Mouse (Mus musculus): ENCODE measurements around the gene Wwox. TPM values are rescaled to one million over a fixed set of nuclear protein-coding genes. Genes with fewer than 3 reads are reported as not detected.

The Wwox gene
- polyA plus RNA-seq, 1 experiment = 11.3 TPM

DNA sequence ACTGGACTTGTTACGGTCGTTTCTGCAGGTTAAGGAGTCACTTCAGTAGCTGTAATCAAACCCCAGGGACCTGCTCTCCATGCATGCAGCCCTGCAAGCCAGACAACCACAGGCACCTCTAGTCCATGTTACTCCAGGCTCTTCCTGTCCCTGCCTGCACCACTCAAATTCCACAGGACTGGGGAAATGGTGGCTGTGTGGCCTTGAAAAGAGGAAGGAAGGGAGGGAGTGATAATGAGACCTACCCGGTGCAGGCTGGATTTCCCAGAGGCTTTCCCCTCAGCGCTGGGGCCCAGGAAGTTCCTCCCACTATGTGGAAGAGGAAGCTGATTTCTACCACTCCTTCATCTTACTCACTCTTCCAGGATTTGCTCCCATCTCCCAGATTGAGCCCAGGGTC lies 868.0 kb downstream of the Wwox start:
- Histone ChIP-seq H3K4me3 (ENCODE audit: low read depth, low read length) (no peak overlapping the region), H3K4me1 (ENCODE audit: control insufficient read depth, insufficient read depth, low read length) (no peaks in the 10 kb centered on the region), H3K27ac (ENCODE audit: insufficient read depth, low read length) (no peak overlapping the region), H3K27me3 (ENCODE audit: control insufficient read depth, insufficient read depth, low read length, poor library complexity, severe bottlenecking) (no peaks in the 10 kb centered on the region; the same call in 1 of the 2 replicates), H3K36me3 (ENCODE audit: control insufficient read depth, insufficient read depth, low read length, poor library complexity, severe bottlenecking) (no peaks in the 10 kb centered on the region), H3K9ac (ENCODE audit: low read depth, poor library complexity, severe bottlenecking) (no peak overlapping the region), H3K9me3 (replicated peaks; ENCODE audit: control insufficient read depth, insufficient read depth, low read length, poor library complexity, severe bottlenecking) (no peaks in the 10 kb centered on the region)
- TF ChIP-seq CTCF (IDR thresholded peaks at IDR 0.05; ENCODE audit: low read depth, low read length) (no peak), EP300 (IDR thresholded peaks at IDR 0.05; ENCODE audit: insufficient read depth, low read depth, low read length) (no peak), POLR2A (IDR thresholded peaks at IDR 0.05; ENCODE audit: insufficient read depth, low read length) (no peak)

DNA sequence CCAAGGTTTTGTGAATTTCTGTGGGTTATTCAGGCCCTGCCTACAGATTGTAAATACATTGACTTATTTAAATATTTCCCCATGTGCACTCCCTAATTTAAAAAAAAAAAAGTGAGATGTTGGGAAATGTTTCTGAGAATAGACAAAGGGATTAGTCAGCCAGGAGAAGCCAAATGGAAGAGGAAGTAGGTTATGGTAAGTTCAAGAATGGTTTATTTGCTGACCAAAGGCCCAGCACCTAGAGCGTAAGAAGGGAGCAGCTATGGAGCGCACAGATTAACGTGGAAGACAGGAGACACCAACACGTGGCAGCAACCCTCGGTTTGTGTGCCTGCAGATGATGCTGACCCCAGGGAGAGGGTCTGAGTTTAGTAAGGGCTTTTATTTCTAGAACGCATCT lies 871.5 kb downstream of the Wwox start:
- no peaks in the 10 kb centered on the region for H3K4me1 ChIP-seq (ENCODE audit: control insufficient read depth, insufficient read depth, low read length)
- H3K9ac ChIP-seq (ENCODE audit: low read depth, poor library complexity, severe bottlenecking) = no peak overlapping the region
- no peaks in the 10 kb centered on the region; the same call in 1 of the 2 replicates for H3K27me3 ChIP-seq (ENCODE audit: control insufficient read depth, insufficient read depth, low read length, poor library complexity, severe bottlenecking)
- H3K4me3 ChIP-seq (ENCODE audit: low read depth, low read length) = no peak overlapping the region
- no peaks in the 10 kb centered on the region for H3K36me3 ChIP-seq (ENCODE audit: control insufficient read depth, insufficient read depth, low read length, poor library complexity, severe bottlenecking)
- H3K27ac ChIP-seq (ENCODE audit: insufficient read depth, low read length) = no peak overlapping the region
- H3K9me3 ChIP-seq (replicated peaks; ENCODE audit: control insufficient read depth, insufficient read depth, low read length, poor library complexity, severe bottlenecking) = no peaks in the 10 kb centered on the region
- TF ChIP-seq POLR2A (IDR thresholded peaks at IDR 0.05; ENCODE audit: insufficient read depth, low read length) (no peak), CTCF (IDR thresholded peaks at IDR 0.05; ENCODE audit: low read depth, low read length) (no peak), EP300 (IDR thresholded peaks at IDR 0.05; ENCODE audit: insufficient read depth, low read depth, low read length) (no peak)

DNA sequence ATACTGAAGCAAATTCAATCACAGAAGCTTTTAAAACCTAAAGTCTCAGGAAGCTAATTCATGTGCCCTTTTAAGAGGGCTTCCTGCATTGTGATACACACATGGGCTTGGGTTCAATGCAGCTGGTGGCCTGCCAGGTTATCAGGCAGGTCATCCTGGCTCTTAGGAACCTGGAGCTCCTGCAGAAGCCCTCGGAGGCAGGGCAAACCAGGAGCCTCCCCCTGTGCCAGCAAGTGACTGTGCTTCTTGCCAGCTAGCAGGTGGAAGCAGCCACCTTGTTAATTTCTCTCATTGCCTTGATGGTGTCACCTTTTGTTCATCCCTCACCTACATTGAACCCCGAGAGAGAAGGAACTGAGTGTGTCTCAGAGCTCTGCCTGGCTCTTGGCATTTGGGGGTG lies 872.9 kb downstream of the Wwox start:
- Histone ChIP-seq H3K27ac (ENCODE audit: insufficient read depth, low read length) (no peak overlapping the region), H3K27me3 (ENCODE audit: control insufficient read depth, insufficient read depth, low read length, poor library complexity, severe bottlenecking) (no peaks in the 10 kb centered on the region; the same call in 1 of the 2 replicates), H3K9me3 (replicated peaks; ENCODE audit: control insufficient read depth, insufficient read depth, low read length, poor library complexity, severe bottlenecking) (no peaks in the 10 kb centered on the region), H3K9ac (ENCODE audit: low read depth, poor library complexity, severe bottlenecking) (no peak overlapping the region), H3K4me3 (ENCODE audit: low read depth, low read length) (no peak overlapping the region), H3K36me3 (ENCODE audit: control insufficient read depth, insufficient read depth, low read length, poor library complexity, severe bottlenecking) (no peaks in the 10 kb centered on the region), H3K4me1 (ENCODE audit: control insufficient read depth, insufficient read depth, low read length) (no peaks in the 10 kb centered on the region)
- TF ChIP-seq EP300 (IDR thresholded peaks at IDR 0.05; ENCODE audit: insufficient read depth, low read depth, low read length) (no peak), CTCF (IDR thresholded peaks at IDR 0.05; ENCODE audit: low read depth, low read length) (no peak), POLR2A (IDR thresholded peaks at IDR 0.05; ENCODE audit: insufficient read depth, low read length) (no peak)

DNA sequence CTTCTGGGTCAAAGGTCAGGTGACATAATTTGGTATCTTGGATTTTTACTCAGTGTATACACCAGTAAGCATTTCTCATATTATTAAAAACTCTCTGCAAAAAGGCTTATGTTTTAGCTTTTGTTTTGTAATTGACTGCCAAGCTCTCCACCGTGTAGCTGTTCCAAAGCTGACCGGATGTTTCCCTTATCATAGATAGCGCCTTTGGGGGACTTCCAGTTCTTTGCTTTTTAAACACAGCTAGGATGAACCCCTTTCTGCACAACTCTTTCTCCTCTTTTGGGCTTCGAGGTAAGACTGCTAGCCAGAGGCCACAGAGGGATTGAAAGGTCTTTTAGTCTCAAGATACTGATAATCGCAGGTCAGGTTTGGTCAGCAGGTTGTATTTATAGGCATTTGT lies 883.0 kb downstream of the Wwox start:
- Histone ChIP-seq H3K9me3 (replicated peaks; ENCODE audit: control insufficient read depth, insufficient read depth, low read length, poor library complexity, severe bottlenecking) (no peaks in the 10 kb centered on the region), H3K36me3 (ENCODE audit: control insufficient read depth, insufficient read depth, low read length, poor library complexity, severe bottlenecking) (no peaks in the 10 kb centered on the region), H3K4me3 (ENCODE audit: low read depth, low read length) (no peak overlapping the region), H3K27ac (ENCODE audit: insufficient read depth, low read length) (no peak overlapping the region), H3K27me3 (ENCODE audit: control insufficient read depth, insufficient read depth, low read length, poor library complexity, severe bottlenecking) (no peaks in the 10 kb centered on the region; the same call in 1 of the 2 replicates), H3K9ac (ENCODE audit: low read depth, poor library complexity, severe bottlenecking) (no peak overlapping the region), H3K4me1 (ENCODE audit: control insufficient read depth, insufficient read depth, low read length) (no peaks in the 10 kb centered on the region)
- no peak for TF ChIP-seq CTCF (IDR thresholded peaks at IDR 0.05; ENCODE audit: low read depth, low read length)
- no peak for TF ChIP-seq EP300 (IDR thresholded peaks at IDR 0.05; ENCODE audit: insufficient read depth, low read depth, low read length)
- no peak for TF ChIP-seq POLR2A (IDR thresholded peaks at IDR 0.05; ENCODE audit: insufficient read depth, low read length)

DNA sequence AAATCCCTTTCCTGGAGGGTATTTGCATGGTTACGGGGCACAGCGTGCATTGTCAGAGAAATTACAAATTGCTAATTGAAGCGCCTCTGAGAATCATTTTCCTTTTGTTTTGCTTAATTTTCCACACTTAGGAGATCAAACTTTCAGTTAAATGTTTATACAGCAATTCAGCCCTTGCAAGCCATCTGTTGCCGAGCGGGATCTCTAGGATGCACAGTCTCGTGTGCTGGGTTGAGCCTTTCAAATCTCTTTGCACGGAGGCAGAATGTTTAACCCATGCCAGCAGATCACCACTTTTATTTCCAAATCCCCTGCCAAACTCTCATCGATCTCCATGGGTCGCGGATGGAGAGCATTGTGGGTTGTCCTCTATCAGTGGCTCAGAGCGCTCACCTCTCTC lies 891.2 kb downstream of the Wwox start:
- H3K4me1 ChIP-seq (ENCODE audit: control insufficient read depth, insufficient read depth, low read length) = no peaks in the 10 kb centered on the region
- no peaks in the 10 kb centered on the region for H3K36me3 ChIP-seq (ENCODE audit: control insufficient read depth, insufficient read depth, low read length, poor library complexity, severe bottlenecking)
- TF ChIP-seq CTCF (IDR thresholded peaks at IDR 0.05; ENCODE audit: low read depth, low read length) (no peak), POLR2A (IDR thresholded peaks at IDR 0.05; ENCODE audit: insufficient read depth, low read length) (no peak), EP300 (IDR thresholded peaks at IDR 0.05; ENCODE audit: insufficient read depth, low read depth, low read length) (no peak)
- H3K9ac ChIP-seq (ENCODE audit: low read depth, poor library complexity, severe bottlenecking) = no peak overlapping the region
- H3K9me3 ChIP-seq (replicated peaks; ENCODE audit: control insufficient read depth, insufficient read depth, low read length, poor library complexity, severe bottlenecking) = no peaks in the 10 kb centered on the region; the same call in 1 of the 2 replicates
- no peak overlapping the region for H3K4me3 ChIP-seq (ENCODE audit: low read depth, low read length)
- no peak overlapping the region for H3K27ac ChIP-seq (ENCODE audit: insufficient read depth, low read length)
- no peaks in the 10 kb centered on the region; the same call in 1 of the 2 replicates for H3K27me3 ChIP-seq (ENCODE audit: control insufficient read depth, insufficient read depth, low read length, poor library complexity, severe bottlenecking)

DNA sequence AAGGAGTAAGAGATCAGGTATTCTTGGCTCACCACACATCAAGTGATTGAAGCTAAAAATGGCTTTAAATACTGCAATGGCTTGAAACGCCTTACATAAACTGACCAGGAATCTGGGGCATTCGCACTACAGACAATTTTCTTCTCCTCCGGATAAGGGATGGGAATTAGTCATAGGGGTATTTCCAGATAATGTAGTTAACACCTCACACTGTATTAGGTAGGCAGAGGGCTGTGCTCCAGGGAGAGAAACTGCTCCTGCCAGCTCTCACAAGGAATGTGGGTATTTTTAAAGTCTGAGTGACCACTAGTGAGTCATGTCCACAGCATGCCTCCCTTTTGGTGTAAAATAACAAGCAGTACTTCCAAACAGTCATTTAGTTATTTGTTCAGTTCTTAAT lies 894.5 kb downstream of the Wwox start:
- Histone ChIP-seq H3K4me3 (ENCODE audit: low read depth, low read length) (no peak overlapping the region), H3K4me1 (ENCODE audit: control insufficient read depth, insufficient read depth, low read length) (no peaks in the 10 kb centered on the region), H3K27ac (ENCODE audit: insufficient read depth, low read length) (no peak overlapping the region), H3K27me3 (ENCODE audit: control insufficient read depth, insufficient read depth, low read length, poor library complexity, severe bottlenecking) (no peaks in the 10 kb centered on the region), H3K9ac (ENCODE audit: low read depth, poor library complexity, severe bottlenecking) (no peak overlapping the region), H3K9me3 (replicated peaks; ENCODE audit: control insufficient read depth, insufficient read depth, low read length, poor library complexity, severe bottlenecking) (no peaks in the 10 kb centered on the region; the same call in 1 of the 2 replicates), H3K36me3 (ENCODE audit: control insufficient read depth, insufficient read depth, low read length, poor library complexity, severe bottlenecking) (no peaks in the 10 kb centered on the region)
- TF ChIP-seq CTCF (IDR thresholded peaks at IDR 0.05; ENCODE audit: low read depth, low read length) = no peak
- TF ChIP-seq POLR2A (IDR thresholded peaks at IDR 0.05; ENCODE audit: insufficient read depth, low read length) = no peak
- TF ChIP-seq EP300 (IDR thresholded peaks at IDR 0.05; ENCODE audit: insufficient read depth, low read depth, low read length) = no peak

Measured in ES-Bruce4 (cell line).